29 mouse cellular contexts compared by ENCODE assay signal in the genomic region with DNA sequence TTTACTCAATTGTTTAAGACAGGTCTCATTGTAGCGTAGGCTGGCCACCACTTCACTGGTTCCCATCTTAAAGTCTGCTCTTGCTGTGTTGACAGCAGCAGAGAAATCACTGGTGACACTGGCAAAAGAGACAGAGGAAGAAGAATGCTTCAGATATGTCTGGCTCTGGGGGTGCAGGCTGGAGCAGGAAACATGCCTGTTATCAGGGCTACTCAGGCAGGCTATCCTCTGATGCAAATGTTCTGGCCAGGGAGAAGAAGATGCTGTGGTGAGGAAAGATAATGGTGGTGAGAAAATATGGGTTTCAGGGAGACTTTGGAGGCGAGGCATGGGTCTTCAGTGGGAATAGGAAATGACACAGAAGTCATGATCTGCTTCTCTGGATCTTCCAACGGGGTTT. TPM values are rescaled to one million over a fixed set of nuclear protein-coding genes. Genes with fewer than 3 reads are reported as not detected.
A peak's percentile ranks its signal among the peaks of the same experiment; 100 is the strongest.
DNase-seq lines count a peak whose midpoint lies in the region; ATAC-seq and TF ChIP-seq lines count a peak whose summit lies in the region.
"Had no signal": no experiment of that assay in that cellular context is flagged by ENCODE, and none has a peak within 500 bp of the region (broad histone marks: within the 10 kb centered on the region; RNA-seq: fewer than 3 reads in every experiment).

No protein-coding gene starts in this region.

- no peak overlapping the region for H3K27ac ChIP-seq in heart, embryonic 13.5 days (replicated peaks)
- H3K27ac ChIP-seq in liver, embryonic 11.5 days (ENCODE audit: low read depth, low read length), result no peak overlapping the region
- no peak overlapping the region for H3K27ac ChIP-seq in liver, postnatal 0 days (ENCODE audit: low read depth)
- no peak overlapping the region for H3K27ac ChIP-seq in hindbrain, embryonic 11.5 days (ENCODE audit: low read depth, low read length)
- H3K27ac ChIP-seq: forebrain, embryonic 12.5 days; heart, adult 2 months; hindbrain, embryonic 14.5 days; limb, embryonic 15.5 days; midbrain, embryonic 15.5 days; neural tube, embryonic 12.5 days had no signal

- peaks cover 26% of the 10 kb centered on the region for H3K27me3 ChIP-seq in heart, embryonic 13.5 days (replicated peaks)
- H3K27me3 ChIP-seq in liver, embryonic 11.5 days (replicated peaks; ENCODE audit: control insufficient read depth, insufficient read depth, low read length), result no peaks in the 10 kb centered on the region
- H3K27me3 ChIP-seq in liver, postnatal 0 days (ENCODE audit: insufficient read depth, low read length), result no peaks in the 10 kb centered on the region
- no peaks in the 10 kb centered on the region for H3K27me3 ChIP-seq in hindbrain, embryonic 11.5 days (ENCODE audit: control insufficient read depth, insufficient read depth, low read length)
- H3K27me3 ChIP-seq: limb, embryonic 15.5 days; midbrain, embryonic 15.5 days; neural tube, embryonic 12.5 days had no signal

- no peaks in the 10 kb centered on the region for H3K36me3 ChIP-seq in heart, embryonic 13.5 days
- no peaks in the 10 kb centered on the region for H3K36me3 ChIP-seq in liver, embryonic 11.5 days (ENCODE audit: control insufficient read depth, insufficient read depth, low read length)
- no peaks in the 10 kb centered on the region for H3K36me3 ChIP-seq in liver, postnatal 0 days (replicated peaks; ENCODE audit: insufficient read depth, low read length)
- no peaks in the 10 kb centered on the region for H3K36me3 ChIP-seq in hindbrain, embryonic 11.5 days (ENCODE audit: control insufficient read depth, insufficient read depth, low read length)
- H3K36me3 ChIP-seq: forebrain, embryonic 12.5 days; limb, embryonic 15.5 days; midbrain, embryonic 15.5 days; neural tube, embryonic 12.5 days had no signal

- no peak for TF ChIP-seq CTCF in liver, postnatal 0 days (IDR thresholded peaks at IDR 0.05; ENCODE audit: low read depth)

- H3K4me1 ChIP-seq in heart, embryonic 13.5 days, result peaks cover 15% of the 10 kb centered on the region
- H3K4me1 ChIP-seq in liver, embryonic 11.5 days (replicated peaks; ENCODE audit: control insufficient read depth, insufficient read depth, low read length), result peaks cover 27% of the 10 kb centered on the region
- H3K4me1 ChIP-seq in liver, postnatal 0 days (ENCODE audit: insufficient read depth), result peaks cover 15% of the 10 kb centered on the region
- no peaks in the 10 kb centered on the region for H3K4me1 ChIP-seq in hindbrain, embryonic 11.5 days (replicated peaks; ENCODE audit: control insufficient read depth, insufficient read depth, low read length)
- H3K4me1 ChIP-seq: forebrain, embryonic 12.5 days; limb, embryonic 15.5 days; midbrain, embryonic 15.5 days; neural tube, embryonic 12.5 days had no signal

- H3K4me2 ChIP-seq in heart, embryonic 13.5 days, result peak overlapping the region; percentile 42
- H3K4me2 ChIP-seq in liver, embryonic 11.5 days, result peak overlapping the region; percentile 60
- peak overlapping the region; percentile 15; the same call in 1 of the 2 replicates for H3K4me2 ChIP-seq in liver, postnatal 0 days (ENCODE audit: low read depth, low read length)
- H3K4me2 ChIP-seq in hindbrain, embryonic 11.5 days (replicated peaks; ENCODE audit: low read depth, low read length), result no peak overlapping the region
- H3K4me2 ChIP-seq: forebrain, embryonic 12.5 days; hindbrain, embryonic 14.5 days; limb, embryonic 15.5 days; midbrain, embryonic 15.5 days; neural tube, embryonic 12.5 days had no signal

- H3K4me3 ChIP-seq in heart, embryonic 13.5 days, result no peak overlapping the region
- no peak overlapping the region for H3K4me3 ChIP-seq in liver, embryonic 11.5 days (ENCODE audit: low read depth, low read length)
- no peak overlapping the region for H3K4me3 ChIP-seq in liver, postnatal 0 days (ENCODE audit: low read depth, low read length)
- no peak overlapping the region for H3K4me3 ChIP-seq in hindbrain, embryonic 11.5 days (ENCODE audit: low read depth, low read length)
- H3K4me3 ChIP-seq: forebrain, embryonic 12.5 days; heart, adult 2 months; limb, embryonic 15.5 days; midbrain, embryonic 15.5 days; neural tube, embryonic 12.5 days had no signal

- WGBS in heart, embryonic 13.5 days, result 16% methylated on average over 3 of the region's 3 CpGs
- WGBS in liver, embryonic 11.5 days, result 13% methylated on average over 3 of the region's 3 CpGs
- WGBS in liver, postnatal 0 days (ENCODE audit: insufficient replicate concordance), result 24% methylated on average over 3 of the region's 3 CpGs
- 83% methylated on average over 3 of the region's 3 CpGs for WGBS in hindbrain, embryonic 11.5 days

- intact Hi-C loops in heart, postnatal 10 days (cut with DNase I), result no loop called here

- no peak for DNase-seq in heart, postnatal 10 days
- peak; percentile 60 for DNase-seq in c-Kit-positive CD71-positive TER-119-negative erythroid progenitor cells, embryonic 14.5 days (ENCODE audit: low read depth)
- DNase-seq in liver, embryonic 11.5 days (ENCODE audit: low spot score), result peak; percentile 55
- DNase-seq in liver, postnatal 0 days, result no peak
- DNase-seq in ovary, postnatal 10 days (ENCODE audit: low spot score), result no peak
- no peak for DNase-seq in hindbrain, embryonic 11.5 days (ENCODE audit: low spot score)
- DNase-seq: adrenal gland, postnatal 25 days; B cell, adult 2 months; cerebellum, adult 11-12 months; cerebellum, postnatal 10 days; gastrocnemius, postnatal 25 days; heart, adult 2 months; heart, postnatal 36 days; kidney, adult 2 months; kidney, postnatal 10 days; left cerebral cortex, postnatal 4 days; retina, postnatal 1 day; right cerebral cortex, postnatal 25 days; thymus, postnatal 25 days had no signal

- 0 out of 2 replicates have a peak, but pooled peaks cover 3% of the 10 kb centered on the region for H3K9me3 ChIP-seq in heart, embryonic 13.5 days
- H3K9me3 ChIP-seq in liver, embryonic 11.5 days (ENCODE audit: control insufficient read depth, low read length), result no peaks in the 10 kb centered on the region
- H3K9me3 ChIP-seq in liver, postnatal 0 days (ENCODE audit: low read length), result no peaks in the 10 kb centered on the region
- H3K9me3 ChIP-seq in hindbrain, embryonic 11.5 days (ENCODE audit: control insufficient read depth, low read length), result no peaks in the 10 kb centered on the region
- H3K9me3 ChIP-seq: forebrain, embryonic 12.5 days; limb, embryonic 15.5 days; midbrain, embryonic 15.5 days had no signal

- no peak overlapping the region for H3K9ac ChIP-seq in heart, embryonic 13.5 days
- no peak overlapping the region for H3K9ac ChIP-seq in liver, embryonic 11.5 days (ENCODE audit: low read depth, low read length)
- H3K9ac ChIP-seq in liver, postnatal 0 days (replicated peaks), result no peak overlapping the region
- H3K9ac ChIP-seq in hindbrain, embryonic 11.5 days (ENCODE audit: low read depth, low read length), result no peak overlapping the region
- H3K9ac ChIP-seq: forebrain, embryonic 12.5 days; hindbrain, embryonic 14.5 days; limb, embryonic 15.5 days; midbrain, embryonic 15.5 days; neural tube, embryonic 12.5 days had no signal

- no peak for ATAC-seq in heart, embryonic 13.5 days (ENCODE audit: extremely low read depth, insufficient number of reproducible peaks, low FRiP score, low TSS enrichment)
- peak; percentile 92 for ATAC-seq in liver, embryonic 11.5 days (replicated peaks; ENCODE audit: low FRiP score)
- ATAC-seq in liver, postnatal 0 days, result peak; percentile 77
- ATAC-seq in hindbrain, embryonic 11.5 days (ENCODE audit: low FRiP score), result no peak
- ATAC-seq in CD4-positive, CD25-positive, alpha-beta regulatory T cell, adult 4 months, result no peak
- ATAC-seq: inflammation-experienced regulatory T-cells, adult 6 months; lung, postnatal 0 days; midbrain, embryonic 15.5 days had no signal

- TF ChIP-seq EP300 in liver, postnatal 0 days (IDR thresholded peaks at IDR 0.05; ENCODE audit: low read depth), result peak; percentile 88

RNA-seq across cellular contexts. Expression of a gene that starts 13.6 kb away (rescaled TPM):
- 11.0 and 12.1 TPM in 2 replicates for polyA plus RNA-seq in heart, embryonic 13.5 days (2015; fragmentation: Nextera tagmentation; extraction: Ambion mirVana)
- 10 to 100 TPM; 52.7 to 61.1 TPM for total RNA-seq in heart, postnatal 10 days (2021)
- 14.4 and 16.3 TPM in 2 replicates for polyA plus RNA-seq in liver, embryonic 11.5 days (2014; fragmentation: Nextera tagmentation; extraction: Ambion mirVana)
- 4.9 and 5.9 TPM in 2 replicates for polyA plus RNA-seq in liver, postnatal 0 days (2015; fragmentation: Nextera tagmentation; extraction: Ambion mirVana)
- polyA plus RNA-seq in hindbrain, embryonic 11.5 days (2014; fragmentation: Nextera tagmentation; extraction: Ambion mirVana), result 39.1 and 45.2 TPM in 2 replicates
- under 1 TPM; 0.30 to 0.75 TPM for polyA plus RNA-seq in CD4-positive, CD25-positive, alpha-beta regulatory T cell, adult 4 months (2017; shearing (Covaris generic))
- total RNA-seq: MEL had no signal

Comparison
In these comparisons a context has a peak if more than half of its experiments do, and no peak if none do; other contexts are left out.
1. DNase-seq: peak in c-Kit-positive CD71-positive TER-119-negative erythroid progenitor cells, embryonic 14.5 days (single experiment) and liver, embryonic 11.5 days (single experiment); none in heart, postnatal 10 days (0 of 2), liver, postnatal 0 days (single experiment), ovary, postnatal 10 days (single experiment) and hindbrain, embryonic 11.5 days (single experiment).
2. ATAC-seq: peak in liver, embryonic 11.5 days (single experiment) and liver, postnatal 0 days (single experiment); none in heart, embryonic 13.5 days (single experiment), hindbrain, embryonic 11.5 days (single experiment) and CD4-positive, CD25-positive, alpha-beta regulatory T cell, adult 4 months (single experiment).